Mouse (Mus musculus) forelimb bud, embryonic 11.5 days (tissue): ENCODE measurements around the gene Rpl15.
"Not testable (repeated sequence)": the region's sequence is repeated elsewhere in the genome, so short reads cannot be mapped to it uniquely, and the experiment has no call there.

Experiments
- DNase-seq: peaks from one replicate; pipeline ENCODE4 v3.0.0-alpha.2; 2012; ENCODE audit warnings: low read depth, low spot score

The Rpl15 gene

GRCm38 (mm10) chr14:18270529-18271441, at the start of gene Rpl15, which contains the start of gene Nkiras1:
Gene Rpl15, minus strand, starts transcription at chr14:18271391.
Gene Nkiras1, plus strand, starts transcription at chr14:18271136.
- DNase-seq, result peak; percentile 98

- DNase-seq, result no peak
Measured at GRCm38 (mm10) chr14:18317457-18318411, 46.5 kb upstream of the Rpl15 start.

GRCm38 (mm10) chr14:18304165-18304564, 33.0 kb upstream of the Rpl15 start:
- DNase-seq, result no peak

- DNase-seq, result no peak
Measured at GRCm38 (mm10) chr14:18303262-18303661, 32.1 kb upstream of the Rpl15 start.

- no peak for DNase-seq
Measured at GRCm38 (mm10) chr14:18302750-18303149, 31.6 kb upstream of the Rpl15 start.

- DNase-seq, result no peak
Measured at GRCm38 (mm10) chr14:18301591-18301990, 30.4 kb upstream of the Rpl15 start.

- no peak for DNase-seq
Measured at GRCm38 (mm10) chr14:18300676-18301075, 29.5 kb upstream of the Rpl15 start.

GRCm38 (mm10) chr14:18298874-18299273, 27.7 kb upstream of the Rpl15 start:
- no peak for DNase-seq

GRCm38 (mm10) chr14:18297441-18297840, 26.2 kb upstream of the Rpl15 start:
- DNase-seq, result no peak

GRCm38 (mm10) chr14:18292578-18292977, 21.4 kb upstream of the Rpl15 start:
- DNase-seq, result no peak

- no peak for DNase-seq
Measured at GRCm38 (mm10) chr14:18292111-18292510, 20.9 kb upstream of the Rpl15 start.

GRCm38 (mm10) chr14:18287391-18287790, 16.2 kb upstream of the Rpl15 start:
- DNase-seq, result no peak

- DNase-seq, result no peak
Measured at GRCm38 (mm10) chr14:18286441-18286840, 15.2 kb upstream of the Rpl15 start.

GRCm38 (mm10) chr14:18285476-18285875, 14.3 kb upstream of the Rpl15 start:
- no peak for DNase-seq

- no peak for DNase-seq
Measured at GRCm38 (mm10) chr14:18284581-18284980, 13.4 kb upstream of the Rpl15 start.

- no peak for DNase-seq
Measured at GRCm38 (mm10) chr14:18280375-18280774, 9.2 kb upstream of the Rpl15 start.

GRCm38 (mm10) chr14:18274526-18274925, 3.3 kb upstream of the Rpl15 start:
- no peak for DNase-seq

GRCm38 (mm10) chr14:18271666-18272065, 475 bp upstream of the Rpl15 start:
- no peak for DNase-seq

GRCm38 (mm10) chr14:18269947-18270528, 1.2 kb downstream of the Rpl15 start:
- not testable (repeated sequence) for DNase-seq

GRCm38 (mm10) chr14:18263427-18263826, 7.8 kb downstream of the Rpl15 start:
- DNase-seq, result no peak

- no peak for DNase-seq
Measured at GRCm38 (mm10) chr14:18261203-18261602, 10.0 kb downstream of the Rpl15 start.

GRCm38 (mm10) chr14:18242638-18243130, 28.5 kb downstream of the Rpl15 start:
- no peak for DNase-seq
